Mouse (Mus musculus): ENCODE measurements around the gene Atg14. TPM values are rescaled to one million over a fixed set of nuclear protein-coding genes. Genes with fewer than 3 reads are reported as not detected.

Atg14 gene
- polyA plus RNA-seq, 1 experiment from 2014 or later = 18.9 TPM

Other genes with a start within 250 kb of the Atg14 start
- gene Lgals3, start 202.9 kb downstream of the Atg14 start, polyA plus RNA-seq (2016; fragmentation: Nextera tagmentation; extraction: Ambion mirVana) = 0.46 and 0.49 TPM in 2 replicates
- gene Dlgap5, start 152.2 kb downstream of the Atg14 start, polyA plus RNA-seq (2016; fragmentation: Nextera tagmentation; extraction: Ambion mirVana) = 80.6 and 83.3 TPM in 2 replicates
- gene Fbxo34, start 120.2 kb downstream of the Atg14 start, polyA plus RNA-seq (2016; fragmentation: Nextera tagmentation; extraction: Ambion mirVana) = 19.6 and 25.2 TPM in 2 replicates
- gene Ktn1, start 77.8 kb upstream of the Atg14 start, polyA plus RNA-seq (2016; fragmentation: Nextera tagmentation; extraction: Ambion mirVana) = 44.9 and 55.9 TPM in 2 replicates

All from limb, embryonic 10.5 days (tissue).